Mouse (Mus musculus) spleen, adult 10 weeks (tissue): ENCODE data around the gene Rab11fip4. TPM values are rescaled to one million over a fixed set of nuclear protein-coding genes. Genes with fewer than 3 reads are reported as not detected.

Experiments
- polyA plus RNA-seq: library from polyadenylated mRNA; stranded (reverse); fragments of 350-450 nt; fragmentation: Illumina TruSeq; extraction: RNeasy Lipid Tissue Mini Kit (QIAGEN cat#74804); gene quantifications from one replicate; pipeline ENCODE4 v1.2.3, GENCODE M21; 2015; ENCODE audit warnings: low replicate concordance; ENCODE audit not compliant: insufficient read depth

The Rab11fip4 gene
- 9.0 TPM for polyA plus RNA-seq

GRCm38 (mm10) chr11:79590664-79591590, at the start of gene Rab11fip4:
TSS of gene Rab11fip4 (plus strand) at chr11:79591212.

Other genes with a start within 250 kb of the Rab11fip4 start
- gene Omg, start 87.1 kb upstream of the Rab11fip4 start, polyA plus RNA-seq, result 0.30 TPM
- 359 TPM for gene Evi2b, start 67.5 kb upstream of the Rab11fip4 start, polyA plus RNA-seq
- gene Evi2, start 60.6 kb upstream of the Rab11fip4 start, polyA plus RNA-seq, result 21.0 TPM
- 120 TPM for gene Evi2a, start 60.6 kb upstream of the Rab11fip4 start, polyA plus RNA-seq